Mouse (Mus musculus) embryo, embryonic 9.5 days (tissue): Measurements from ENCODE around the gene Nr2c1.
A peak's percentile ranks its signal among the peaks of the same experiment; 100 is the strongest.

ENCODE experiments used
- DNase-seq: peaks from one replicate; pipeline ENCODE4 v3.0.0-alpha.2; 2017; ENCODE audit errors: extremely low spot score

The Nr2c1 gene

DNA sequence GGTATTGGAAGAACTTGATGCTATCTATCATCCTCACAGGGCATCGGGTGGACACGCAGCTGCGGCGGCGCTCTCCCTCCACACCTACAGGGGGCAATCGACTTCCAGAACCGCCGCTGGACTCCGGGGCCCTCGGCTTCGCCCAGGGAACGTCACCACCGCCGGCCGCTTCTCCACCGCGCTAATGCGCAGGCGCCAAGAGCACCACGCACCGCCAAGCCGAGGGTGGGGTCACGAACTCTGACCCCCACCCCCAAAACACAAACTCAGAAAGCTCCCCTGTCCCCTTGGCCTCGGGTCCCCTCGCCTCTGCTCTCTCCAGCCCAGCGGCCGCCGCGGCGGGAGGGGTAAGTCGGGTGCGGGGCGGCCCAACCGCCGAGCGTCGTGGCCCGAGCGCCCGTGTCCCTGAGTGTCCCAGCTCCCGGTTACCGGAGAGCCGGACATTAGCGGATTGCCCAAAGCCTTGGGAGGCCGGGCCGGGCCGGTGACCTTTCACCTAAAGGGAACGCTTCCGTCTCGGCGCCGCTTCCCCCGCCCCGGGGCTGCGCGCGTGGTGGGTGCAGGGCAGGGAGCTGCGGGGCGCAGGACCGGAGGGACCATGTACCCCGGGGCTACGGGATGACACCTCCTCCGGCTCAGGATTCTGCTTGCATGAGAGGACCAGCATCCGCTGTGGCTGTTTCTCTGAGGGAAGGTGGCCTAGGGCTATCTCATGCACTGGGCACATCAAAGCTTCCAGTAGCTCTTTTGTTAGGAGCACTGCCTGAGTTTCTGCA, at the start of gene Nr2c1:
TSS of gene Nr2c1 (plus strand) at position 268 of the 776 bp plus-strand sequence.
- DNase-seq: peak; percentile 91

DNA sequence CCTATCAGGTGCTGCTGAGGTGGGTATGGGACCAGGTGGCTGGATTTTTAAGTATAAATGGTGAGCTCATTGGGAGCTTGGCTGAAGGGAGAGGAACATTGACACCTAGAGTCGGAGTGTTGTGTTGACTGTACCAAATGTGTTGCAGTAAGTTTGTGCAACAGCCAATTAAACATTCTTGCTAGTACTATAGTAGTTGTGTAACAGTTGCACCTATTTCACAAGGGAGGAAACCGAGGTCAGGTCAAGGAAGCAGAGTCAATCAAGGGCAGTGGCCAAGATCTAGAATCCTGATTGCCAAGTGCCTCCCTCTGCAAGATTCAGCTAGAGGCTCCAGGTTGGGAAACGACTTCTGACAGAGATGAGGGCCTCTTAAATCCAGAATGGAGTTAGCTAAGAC, 49.7 kb upstream of the Nr2c1 start:
- DNase-seq: no peak

DNA sequence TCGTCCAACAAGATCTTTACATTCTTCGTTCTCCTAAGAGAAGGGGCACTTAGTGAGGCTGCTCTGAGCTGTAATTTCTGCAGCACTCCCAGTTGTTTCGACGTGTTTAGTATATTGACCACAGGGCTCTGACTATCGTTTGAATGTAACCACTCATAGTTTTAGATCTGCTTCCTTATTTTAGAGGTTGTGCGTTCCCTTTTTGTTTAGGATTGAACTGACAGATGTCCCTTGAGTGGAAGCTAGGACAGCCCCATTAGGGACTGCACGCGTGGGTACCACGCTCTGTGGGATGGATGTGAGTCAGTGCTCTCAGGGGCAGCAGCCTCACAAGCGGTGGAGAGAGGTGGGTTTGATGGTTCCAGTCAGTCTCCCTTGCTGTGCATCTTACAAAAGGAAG, 42.3 kb upstream of the Nr2c1 start:
- DNase-seq: no peak

DNA sequence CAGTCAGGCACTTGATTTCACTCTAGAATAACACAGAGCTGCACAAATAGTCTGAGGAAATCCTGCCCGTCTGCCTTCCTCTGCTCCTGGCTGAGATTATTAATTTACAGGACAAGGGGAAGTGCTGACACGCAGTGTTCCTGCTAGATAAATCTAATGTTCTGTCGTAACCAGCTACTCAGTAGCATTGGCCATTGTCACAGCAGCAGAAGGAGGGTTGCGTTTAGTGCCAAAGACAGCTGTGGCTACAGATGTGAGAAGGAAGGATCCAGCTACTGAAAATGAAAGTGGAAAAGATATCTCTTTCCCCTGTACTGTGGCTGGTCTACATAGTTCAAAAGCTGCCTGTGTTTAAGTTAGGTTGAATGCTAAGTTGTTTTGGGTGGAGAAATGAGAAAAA, 40.7 kb upstream of the Nr2c1 start:
- no peak for DNase-seq

DNA sequence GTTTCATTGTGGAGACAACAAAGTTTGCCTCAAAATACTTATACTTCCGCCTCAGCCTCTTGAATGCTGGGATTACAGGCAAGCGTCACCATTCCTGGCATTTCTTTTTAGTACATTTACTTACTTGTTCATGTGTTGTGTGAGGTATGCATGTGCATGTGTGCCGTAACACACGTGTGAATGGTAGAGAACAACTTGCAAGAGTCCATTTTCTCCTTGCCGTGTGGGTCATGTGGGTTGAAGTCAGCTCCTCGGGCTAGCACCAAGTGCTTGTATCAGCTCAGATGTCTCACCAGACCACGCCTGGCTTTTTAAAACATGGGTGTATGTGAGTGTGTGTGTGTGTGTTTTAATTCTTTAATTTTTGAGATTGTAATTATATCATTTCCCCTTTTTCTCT, 40.2 kb upstream of the Nr2c1 start:
- DNase-seq: no peak

DNA sequence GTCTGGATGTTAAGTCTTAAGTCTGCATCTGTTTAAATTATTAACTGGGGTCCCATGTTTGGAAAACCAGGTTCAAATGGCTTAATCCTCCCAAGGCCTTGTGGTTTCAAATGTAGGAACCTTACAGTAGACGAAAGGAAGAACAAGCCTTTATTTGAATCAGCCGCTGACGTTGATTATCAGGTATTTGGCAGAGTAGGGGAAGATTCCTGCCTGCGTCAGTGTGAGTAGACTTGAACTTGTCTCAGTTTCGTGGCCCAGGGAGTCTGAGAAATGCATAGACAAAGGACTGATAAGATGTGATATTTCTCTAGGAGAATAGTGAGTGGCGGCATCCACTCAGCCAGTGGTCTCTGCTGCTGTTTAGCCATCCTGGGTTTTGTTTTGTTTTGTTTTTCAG, 39.0 kb upstream of the Nr2c1 start:
- DNase-seq: no peak

DNA sequence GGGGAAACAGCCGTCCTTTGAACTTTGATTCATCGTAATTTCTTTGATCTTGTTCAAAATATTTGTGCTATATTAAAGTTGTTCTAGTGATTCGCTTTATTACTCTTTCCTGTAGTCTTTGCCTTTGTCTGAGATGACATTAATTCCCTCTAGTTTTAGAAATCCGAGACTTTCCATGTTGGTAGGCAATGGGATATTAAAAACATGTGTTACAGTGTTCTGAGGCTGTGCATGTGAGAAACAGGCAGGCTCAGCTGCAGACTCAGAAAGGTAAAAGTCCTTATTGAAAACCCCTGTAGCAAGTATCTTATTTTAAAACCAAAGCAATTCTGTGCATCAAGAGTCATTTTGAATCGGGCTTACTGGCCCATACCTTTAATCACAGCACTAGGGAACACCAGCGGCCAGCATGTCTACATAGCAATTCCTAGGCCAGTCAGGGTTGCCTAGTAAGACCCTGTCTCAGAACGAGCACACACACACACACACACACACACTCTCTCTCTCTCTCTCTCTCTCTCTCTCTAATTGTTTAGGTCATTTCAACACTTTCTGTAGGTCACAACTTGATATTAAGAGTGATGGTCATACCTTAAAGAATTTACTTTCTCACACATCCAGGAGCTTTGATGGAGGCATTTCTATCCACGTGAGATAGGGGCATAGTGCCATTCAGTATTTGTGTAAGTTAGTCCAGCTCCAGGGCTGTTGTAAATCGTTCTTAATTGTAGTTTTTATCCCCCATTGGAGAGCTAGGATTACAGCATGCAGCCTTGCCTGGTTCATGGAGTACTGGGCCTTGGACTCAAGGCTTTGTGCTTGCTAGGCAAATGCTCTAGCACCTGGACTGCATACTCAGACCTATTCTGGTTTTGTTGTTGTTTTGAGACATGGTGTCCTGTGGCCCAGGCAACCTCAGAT, 36.7 kb upstream of the Nr2c1 start:
- no peak for DNase-seq

DNA sequence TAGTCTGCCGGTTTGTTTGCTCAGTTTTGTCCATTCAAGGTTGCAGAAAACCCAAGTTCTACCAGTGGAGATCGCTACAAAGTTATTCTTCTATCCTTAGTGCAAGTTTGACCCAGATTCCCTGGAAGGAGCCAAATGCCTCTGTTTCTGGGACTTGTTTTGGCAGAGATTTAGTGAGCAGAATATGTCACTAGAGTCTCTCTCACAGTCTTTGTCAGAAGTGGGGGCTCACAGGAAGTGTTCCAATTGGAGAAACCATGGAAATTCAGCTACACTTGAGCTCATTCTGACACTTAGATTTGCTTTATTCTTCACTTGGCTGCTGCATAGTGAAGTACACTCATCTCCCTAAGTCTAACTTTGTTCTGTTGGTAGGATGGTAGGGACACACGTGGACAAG, 35.6 kb upstream of the Nr2c1 start:
- no peak for DNase-seq

DNA sequence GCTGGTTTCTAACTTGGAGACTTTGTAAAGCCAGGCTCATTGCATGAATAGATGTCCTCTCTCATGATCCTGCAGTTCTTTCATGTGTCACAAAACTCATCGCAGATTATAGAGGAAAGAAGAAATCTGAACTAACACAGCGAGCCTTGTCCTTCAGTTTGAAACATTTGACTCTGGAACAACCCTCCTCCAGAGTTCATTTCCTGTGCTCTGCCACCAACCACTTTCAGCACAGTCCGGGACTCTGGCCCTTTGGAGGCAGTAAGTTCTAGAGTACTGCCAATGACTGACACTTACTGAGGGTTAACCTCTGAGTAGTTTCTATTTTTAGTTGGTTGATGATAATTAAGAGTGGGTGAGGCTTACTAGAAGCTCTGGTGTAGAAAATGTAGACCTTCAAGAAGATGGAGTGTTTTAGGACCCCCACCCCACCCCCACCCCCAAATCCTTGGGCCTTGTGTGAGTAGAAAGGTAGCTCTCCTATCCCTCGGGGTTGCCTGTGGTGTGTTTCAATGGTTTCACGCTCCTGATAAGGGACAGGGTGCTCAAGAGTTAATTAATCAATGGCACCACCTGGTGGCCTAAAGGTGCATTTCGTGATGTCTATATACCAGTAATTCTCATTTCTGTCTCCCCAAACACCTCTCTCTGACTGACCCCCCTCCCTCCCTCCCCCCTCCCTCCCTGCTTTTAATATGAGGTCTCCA, 31.8 kb upstream of the Nr2c1 start:
- DNase-seq: peak; percentile 72

DNA sequence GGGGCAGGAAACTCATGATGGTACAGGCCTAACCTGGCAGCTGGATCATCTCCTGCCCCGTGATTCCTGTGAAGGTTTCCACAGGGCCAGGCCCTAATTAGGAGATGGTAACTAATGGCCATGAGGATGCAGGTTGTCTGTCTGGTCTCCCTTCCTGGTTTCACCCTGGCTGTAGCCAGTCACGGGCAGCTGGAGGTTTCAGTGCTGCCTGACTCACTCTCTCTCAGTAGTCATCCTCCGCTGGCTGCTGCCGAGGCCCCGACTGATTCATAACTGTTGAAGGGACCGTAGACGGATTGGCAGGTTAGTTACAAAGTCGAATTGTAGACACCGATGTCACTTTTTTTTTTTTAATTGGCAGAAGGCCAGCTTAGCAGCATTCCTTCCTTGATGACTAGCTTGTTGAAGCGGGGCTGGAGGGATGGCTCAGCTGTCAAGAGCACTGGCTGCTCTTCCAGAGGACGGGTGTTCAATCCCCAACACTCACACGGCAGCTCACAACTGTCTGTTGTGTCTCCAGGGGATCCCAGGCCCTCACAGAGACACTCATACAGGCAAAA, 31.0 kb upstream of the Nr2c1 start:
- DNase-seq: no peak

DNA sequence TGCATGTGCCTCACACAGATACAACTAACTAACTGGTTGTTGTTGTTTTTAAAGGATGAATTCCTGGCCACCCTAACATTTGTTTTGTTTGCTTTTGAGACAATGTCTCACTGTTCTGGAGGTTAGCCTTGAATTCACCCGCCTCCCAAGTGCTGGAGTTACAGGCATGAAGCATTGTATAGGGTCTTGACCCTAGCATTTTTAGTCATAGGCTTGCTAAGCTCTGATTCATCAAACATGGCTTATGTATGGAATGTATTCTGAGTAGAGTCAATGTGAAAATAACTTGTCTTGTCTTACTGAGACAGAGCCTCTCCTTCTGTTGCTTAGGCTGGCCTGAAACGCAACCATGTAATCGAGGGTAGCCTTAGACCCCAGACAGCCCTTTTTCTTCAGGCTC, 29.9 kb upstream of the Nr2c1 start:
- DNase-seq: no peak

DNA sequence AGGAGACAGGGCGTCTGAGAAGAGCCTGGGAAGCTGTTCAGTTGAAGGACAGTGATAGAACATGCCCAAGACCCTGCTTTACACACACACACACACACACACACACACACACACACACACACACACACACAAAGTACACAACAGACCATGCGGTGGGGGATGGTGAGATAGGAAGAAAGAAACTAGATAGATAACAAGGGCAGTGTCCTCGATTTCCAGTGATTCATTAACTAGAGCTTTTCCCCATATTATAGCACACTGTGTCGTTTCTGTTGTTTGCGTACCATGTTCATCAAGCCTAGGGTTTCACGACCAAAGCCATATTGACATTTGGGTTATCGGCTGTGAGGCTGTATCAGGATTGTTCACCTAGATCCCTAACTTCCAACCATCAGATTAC, 28.8 kb upstream of the Nr2c1 start:
- DNase-seq: no peak

DNA sequence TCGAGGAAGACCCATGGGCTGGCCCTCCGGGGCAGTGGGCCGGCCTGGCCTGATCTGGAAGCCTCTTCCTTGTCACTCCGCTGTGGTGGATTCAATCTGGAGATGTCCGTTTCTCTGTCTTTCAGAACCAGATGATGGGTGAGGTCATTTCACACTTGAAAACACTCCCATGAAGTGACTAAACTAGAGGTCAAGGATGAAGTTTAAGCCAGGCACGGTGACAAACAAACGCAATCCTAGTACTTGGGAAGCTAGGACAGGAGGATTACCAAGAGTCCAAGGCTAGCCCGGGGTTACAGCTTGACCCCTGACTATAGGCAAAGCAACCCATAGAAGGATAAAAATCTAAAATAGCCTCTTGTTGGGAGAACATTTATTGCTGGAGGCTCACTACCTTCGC, 27.1 kb upstream of the Nr2c1 start:
- no peak for DNase-seq

DNA sequence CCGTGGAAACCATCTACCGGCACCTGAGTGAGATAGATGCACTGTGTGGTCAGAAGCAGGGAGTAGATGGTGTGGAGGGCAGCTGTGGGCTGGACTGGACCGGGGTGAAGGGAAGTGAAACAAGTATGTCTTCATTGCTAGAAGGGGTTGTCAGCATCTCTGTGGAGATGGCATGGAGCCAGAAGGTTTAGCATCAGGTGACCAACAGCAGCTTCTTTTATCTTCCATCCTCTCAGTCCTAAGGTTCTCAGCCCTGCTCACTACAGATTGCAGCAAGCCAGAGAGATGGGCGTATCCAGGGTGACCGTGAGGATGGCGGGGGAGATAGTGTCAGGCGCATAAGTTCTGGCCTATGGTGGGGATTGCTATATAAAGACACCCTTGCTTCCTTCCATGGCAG, 25.2 kb upstream of the Nr2c1 start:
- DNase-seq: no peak

DNA sequence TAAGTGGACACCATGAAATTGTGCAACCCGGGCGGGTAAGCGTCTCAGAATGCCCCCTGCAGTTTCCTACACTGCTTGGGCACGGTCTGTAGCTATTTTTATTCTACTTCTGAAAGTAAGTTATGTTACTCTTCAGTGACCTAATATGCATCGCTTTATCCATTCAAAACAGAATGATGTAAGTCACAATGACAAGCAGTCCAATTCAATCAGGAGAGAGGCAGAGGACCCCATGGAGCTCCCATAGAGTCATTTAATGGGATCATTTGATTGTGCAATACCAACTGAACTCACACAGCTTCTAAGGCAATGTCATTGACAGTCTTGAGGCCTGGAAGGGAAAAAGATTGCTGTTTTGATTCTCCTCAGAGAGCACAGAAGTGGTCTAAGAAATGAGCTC, 24.2 kb upstream of the Nr2c1 start:
- DNase-seq: no peak

DNA sequence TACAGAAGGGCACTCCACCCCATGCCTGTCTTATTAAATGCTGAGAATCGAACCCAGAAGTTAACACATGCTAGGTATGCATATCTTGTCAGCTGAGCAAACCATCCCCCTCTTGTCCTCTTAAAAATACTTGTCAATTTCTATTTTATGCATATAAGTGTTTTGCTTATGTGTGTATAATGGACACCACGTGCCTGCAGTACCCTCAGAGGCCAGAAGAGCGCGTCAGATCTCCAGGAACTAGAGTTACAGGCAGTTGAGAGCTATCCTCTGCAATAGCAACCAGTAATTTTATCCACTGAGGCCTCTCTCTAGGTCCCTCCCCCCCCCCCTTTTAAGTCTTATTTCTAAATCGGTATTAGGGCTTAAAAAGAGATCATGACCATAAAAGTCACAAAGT, 23.4 kb upstream of the Nr2c1 start:
- no peak for DNase-seq

DNA sequence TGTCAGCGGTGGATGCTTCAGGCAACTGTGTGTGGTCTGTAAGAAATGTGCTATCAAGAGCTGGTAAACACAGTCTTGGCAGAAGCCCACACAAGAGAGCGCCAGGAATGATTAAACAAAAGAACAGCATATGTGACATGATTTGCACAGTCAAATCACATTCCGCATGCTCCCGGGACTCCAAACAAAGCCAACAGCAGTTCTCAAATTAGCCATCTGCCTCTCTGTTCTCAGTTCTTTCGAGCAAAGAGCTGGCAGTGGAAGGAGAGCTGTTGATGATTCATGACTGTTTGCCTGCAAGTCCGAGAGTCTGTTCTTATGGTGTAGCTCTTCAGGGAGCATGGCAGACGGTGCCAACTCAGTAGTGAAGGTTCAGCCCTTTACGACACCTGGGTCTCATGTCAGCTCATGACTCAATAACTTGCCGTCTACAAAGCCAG, 18.1 kb upstream of the Nr2c1 start:
- DNase-seq: no peak

DNA sequence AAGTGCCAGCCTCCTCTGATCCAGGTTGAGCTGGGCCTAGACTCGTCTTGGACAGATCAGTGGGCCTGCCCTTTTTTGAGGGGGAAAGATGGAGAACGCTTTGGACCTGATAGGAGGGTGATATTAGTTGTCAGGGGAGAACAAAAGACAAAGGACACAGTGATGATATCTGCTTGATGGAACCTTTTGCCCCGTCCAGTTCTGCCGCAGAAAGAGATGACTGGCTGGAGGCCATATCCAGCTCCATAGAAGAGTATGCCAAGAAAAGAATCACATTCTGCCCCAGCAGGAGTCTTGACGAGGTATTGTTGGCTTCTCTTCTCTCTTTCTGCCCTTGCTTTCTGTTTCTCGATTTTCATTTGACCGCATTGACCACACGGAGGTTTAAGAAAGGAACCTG, 14.7 kb upstream of the Nr2c1 start:
- no peak for DNase-seq

DNA sequence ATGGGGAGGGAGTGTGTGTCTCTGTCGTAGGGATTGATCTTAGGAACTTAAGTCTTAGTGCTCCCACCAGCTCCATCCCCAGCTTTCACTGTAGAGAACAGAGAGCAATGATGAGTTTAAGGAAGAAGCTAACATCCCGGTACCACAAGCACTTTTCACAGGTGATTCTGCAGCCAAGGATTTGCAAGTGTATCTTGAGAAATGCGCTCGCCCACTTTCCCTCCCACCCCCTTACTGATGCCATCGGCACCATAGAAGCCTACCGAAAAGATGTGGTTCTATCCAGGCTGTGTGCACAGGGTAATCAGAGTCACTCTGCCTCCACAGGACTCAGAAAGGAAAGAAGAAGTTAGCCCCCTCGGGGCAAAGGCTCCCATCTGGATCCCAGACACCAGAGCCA, 14.1 kb upstream of the Nr2c1 start:
- no peak for DNase-seq

DNA sequence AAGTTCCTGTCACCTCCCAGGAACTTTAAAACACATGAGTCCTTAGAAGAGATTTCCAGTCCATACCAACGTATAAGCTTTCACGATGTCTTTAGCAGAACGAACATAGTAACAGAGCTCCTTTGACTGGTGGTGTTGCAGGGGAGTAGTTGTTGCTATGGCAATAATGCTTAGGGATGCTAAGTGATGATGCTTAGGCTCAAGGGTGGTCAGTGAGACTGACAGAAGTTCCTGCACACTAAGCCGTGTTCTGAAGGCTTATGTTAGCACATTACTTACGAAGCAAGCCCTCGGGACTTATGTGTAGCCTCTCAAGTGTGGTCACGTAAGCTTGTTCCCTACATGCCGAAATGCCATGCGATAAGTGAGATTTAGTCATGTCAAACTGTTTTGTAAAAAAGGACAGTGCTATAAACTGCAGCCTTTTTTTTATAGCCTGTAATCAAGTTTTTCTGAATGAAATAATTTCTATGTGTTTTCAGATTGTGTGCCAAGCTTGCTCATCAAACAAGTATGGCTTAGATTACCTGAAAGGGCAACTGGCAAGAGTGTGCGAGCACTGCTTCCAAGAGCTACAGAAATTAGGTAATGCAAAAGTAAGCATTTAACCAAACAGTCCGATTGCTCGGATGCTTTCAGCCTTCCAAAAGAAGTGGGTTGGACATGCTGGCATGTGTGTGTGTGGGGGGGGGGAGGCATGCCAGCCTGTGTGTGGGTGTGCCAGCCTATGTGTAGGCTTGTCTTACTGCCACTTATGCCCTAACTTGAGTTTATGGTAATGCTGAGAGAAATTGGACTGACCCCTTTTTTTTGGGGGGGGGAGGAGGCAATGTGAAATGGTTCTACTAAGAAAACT, 13.1 kb upstream of the Nr2c1 start:
- DNase-seq: no peak

DNA sequence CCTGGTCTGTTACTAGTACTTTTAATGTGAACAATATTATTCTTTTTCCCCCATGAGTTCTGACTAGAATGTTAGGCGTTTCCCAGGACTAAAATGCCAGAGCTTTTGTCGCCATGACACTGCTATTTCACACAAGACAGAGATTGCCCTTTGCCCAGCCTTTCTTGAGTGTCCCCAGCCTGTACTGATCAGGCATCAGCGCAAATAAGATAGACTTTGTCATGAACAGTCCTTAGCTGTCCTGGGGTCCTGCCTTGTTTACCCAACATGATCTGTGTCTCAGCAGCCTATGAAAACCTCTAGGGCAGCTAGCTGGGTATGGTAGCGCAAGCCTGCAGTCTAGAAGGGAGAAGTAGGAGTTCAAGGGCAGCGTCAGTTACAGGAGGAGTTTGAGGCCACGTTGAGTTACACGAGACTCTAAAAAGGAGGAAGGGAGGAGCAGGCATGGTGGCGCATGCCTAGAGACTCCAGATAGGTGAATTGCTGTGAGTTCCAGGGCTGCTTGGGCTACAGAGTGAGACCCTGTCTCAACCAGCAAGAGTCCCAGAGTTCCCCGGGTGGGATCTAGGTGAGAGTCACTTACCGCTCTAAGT, 8.8 kb upstream of the Nr2c1 start:
- DNase-seq: no peak
